Mouse (Mus musculus): ENCODE data around the gene Kcnk18. TPM values are rescaled to one million over a fixed set of nuclear protein-coding genes. Genes with fewer than 3 reads are reported as not detected.

Gene Kcnk18
- polyA plus RNA-seq, 1 experiment: not detected

DNA sequence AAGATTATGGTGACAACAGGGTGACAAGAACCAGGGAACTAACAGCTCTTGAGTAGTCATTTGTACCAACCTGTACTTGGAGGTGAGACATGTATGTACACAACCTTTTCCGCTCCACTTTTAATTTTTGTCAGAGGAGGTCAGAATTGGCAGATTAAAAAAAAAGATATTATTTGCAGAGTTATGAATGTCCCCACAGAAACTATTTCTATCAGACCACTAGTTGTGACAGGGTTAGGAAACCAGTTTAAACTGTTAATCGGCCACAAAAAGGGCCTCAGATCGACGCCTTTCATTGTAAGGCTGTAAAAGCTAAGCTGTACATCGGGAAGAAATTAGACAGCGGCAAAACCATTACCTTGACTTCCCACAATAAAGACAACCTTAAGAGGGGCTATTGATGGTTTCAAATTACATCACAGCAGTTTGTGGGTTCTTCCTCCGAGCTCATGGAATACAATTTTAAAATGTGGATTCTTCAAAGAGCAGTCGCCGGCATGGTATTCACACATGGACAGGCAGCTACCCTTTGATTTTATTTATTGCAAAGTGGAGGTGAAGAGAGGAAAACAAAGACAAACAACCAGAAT is 23.7 kb upstream of the Kcnk18 start:
- no peak for TF ChIP-seq CTCF (conservative IDR thresholded peaks at IDR 0.05; ENCODE audit: insufficient read depth, insufficient read length, low read depth, low read length)
- no peaks in the 10 kb centered on the region; the same call in 1 of the 2 replicates for H3K4me1 ChIP-seq (ENCODE audit: control insufficient read depth, insufficient read depth, low read length)
- H3K36me3 ChIP-seq (ENCODE audit: control insufficient read depth, insufficient read depth, low read length): no peaks in the 10 kb centered on the region
- H3K27me3 ChIP-seq (replicated peaks; ENCODE audit: control insufficient read depth, insufficient read depth, low read length): peaks cover 11% of the 10 kb centered on the region
- H3K4me3 ChIP-seq (ENCODE audit: insufficient read depth, low read depth, low read length): no peak overlapping the region
- no peak overlapping the region for H3K27ac ChIP-seq (ENCODE audit: insufficient read depth, low read depth, low read length)
- 13% methylated on average over 9 of the region's 9 CpGs for WGBS
- DNase-seq: no peak

DNA sequence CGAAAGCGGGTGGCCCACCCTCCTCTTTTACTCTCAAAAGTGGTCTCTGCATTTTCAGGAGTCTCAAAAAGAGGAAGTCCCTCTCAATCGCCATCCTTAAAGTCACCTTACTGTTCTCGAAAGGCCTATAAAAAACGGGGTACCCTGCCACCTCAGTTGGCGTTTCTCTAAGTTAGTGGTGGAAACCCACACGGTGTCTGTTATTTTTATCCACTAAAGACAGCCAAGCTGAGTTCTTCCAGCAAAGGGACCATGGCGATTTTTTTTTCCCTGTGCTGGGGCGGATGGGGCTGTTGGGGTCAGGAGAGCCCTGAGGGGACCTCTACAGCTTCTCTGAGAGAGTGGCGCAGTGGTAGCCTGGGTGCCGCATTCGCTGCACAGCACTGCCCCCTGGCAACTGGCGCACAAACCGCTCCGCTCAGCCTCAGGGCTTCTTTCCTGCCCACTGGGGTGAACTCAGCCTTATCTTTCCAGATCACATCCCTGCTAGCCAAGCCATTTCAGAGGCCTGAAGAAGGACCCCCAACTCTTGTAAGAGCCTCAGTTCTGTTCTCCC is 22.8 kb upstream of the Kcnk18 start:
- WGBS: 10% methylated on average over 15 of the region's 15 CpGs
- Histone ChIP-seq H3K4me3 (ENCODE audit: insufficient read depth, low read depth, low read length) (no peak overlapping the region), H3K27me3 (replicated peaks; ENCODE audit: control insufficient read depth, insufficient read depth, low read length) (peaks cover 11% of the 10 kb centered on the region), H3K36me3 (ENCODE audit: control insufficient read depth, insufficient read depth, low read length) (no peaks in the 10 kb centered on the region), H3K4me1 (ENCODE audit: control insufficient read depth, insufficient read depth, low read length) (no peaks in the 10 kb centered on the region; the same call in 1 of the 2 replicates), H3K27ac (ENCODE audit: insufficient read depth, low read depth, low read length) (no peak overlapping the region)
- TF ChIP-seq POLR2A (IDR thresholded peaks at IDR 0.05; ENCODE audit: low read depth, low read length) (no peak), CTCF (conservative IDR thresholded peaks at IDR 0.05; ENCODE audit: insufficient read depth, insufficient read length, low read depth, low read length) (peak; percentile 63)
- peak; percentile 50 for DNase-seq

DNA sequence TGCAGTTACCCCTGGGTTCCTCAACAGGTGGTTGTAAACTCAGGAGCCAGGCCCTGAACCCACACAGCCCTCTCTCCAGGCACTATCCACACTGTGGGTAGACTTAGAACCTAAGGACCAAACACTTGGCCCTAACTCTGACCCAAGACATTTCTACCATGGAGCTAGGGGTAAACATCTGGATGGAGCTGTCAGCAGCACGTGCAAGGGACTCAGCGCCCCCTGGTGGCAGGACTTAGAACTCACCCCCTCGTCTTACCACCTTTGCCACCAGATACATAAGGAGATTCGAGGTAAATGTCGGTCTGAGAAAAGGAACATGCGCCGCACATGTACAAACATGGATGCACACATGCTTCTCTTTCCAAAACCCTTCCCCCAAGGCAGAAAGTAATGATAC is 20.9 kb upstream of the Kcnk18 start:
- H3K4me3 ChIP-seq (ENCODE audit: insufficient read depth, low read depth, low read length): no peak overlapping the region
- H3K27me3 ChIP-seq (replicated peaks; ENCODE audit: control insufficient read depth, insufficient read depth, low read length): peaks cover 11% of the 10 kb centered on the region
- no peak overlapping the region for H3K27ac ChIP-seq (ENCODE audit: insufficient read depth, low read depth, low read length)
- H3K36me3 ChIP-seq (ENCODE audit: control insufficient read depth, insufficient read depth, low read length): no peaks in the 10 kb centered on the region
- WGBS: 44% methylated on average over 7 of the region's 7 CpGs
- H3K4me1 ChIP-seq (ENCODE audit: control insufficient read depth, insufficient read depth, low read length): no peaks in the 10 kb centered on the region; the same call in 1 of the 2 replicates
- DNase-seq: peak; percentile 69
- TF ChIP-seq CTCF (conservative IDR thresholded peaks at IDR 0.05; ENCODE audit: insufficient read depth, insufficient read length, low read depth, low read length) (peak; percentile 91), POLR2A (IDR thresholded peaks at IDR 0.05; ENCODE audit: low read depth, low read length) (no peak)

DNA sequence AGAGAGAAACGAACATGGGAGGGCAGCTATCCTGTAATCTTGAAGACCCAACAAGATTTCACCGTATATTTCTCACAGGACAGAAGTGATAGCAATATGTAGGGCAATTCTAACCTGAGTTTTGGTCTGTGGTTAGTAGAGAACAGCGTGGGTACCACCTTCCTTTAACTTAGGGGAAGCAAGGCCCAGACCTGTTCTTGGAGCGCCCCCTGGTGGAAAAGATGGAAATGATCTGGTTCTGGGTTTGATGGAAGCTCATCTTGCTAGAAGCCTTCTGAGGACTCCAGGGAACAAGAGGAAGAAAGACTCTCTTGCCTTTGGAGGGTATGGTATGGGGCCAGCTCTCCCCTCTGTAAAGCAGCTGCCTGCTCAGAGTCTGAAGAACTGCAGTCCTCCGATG is 10.5 kb upstream of the Kcnk18 start:
- DNase-seq: peak; percentile 55
- WGBS: 29% methylated on average over 5 of the region's 5 CpGs
- no peak overlapping the region for H3K4me3 ChIP-seq (ENCODE audit: insufficient read depth, low read depth, low read length)
- no peaks in the 10 kb centered on the region for H3K27me3 ChIP-seq (replicated peaks; ENCODE audit: control insufficient read depth, insufficient read depth, low read length)
- no peak overlapping the region for H3K27ac ChIP-seq (ENCODE audit: insufficient read depth, low read depth, low read length)
- no peaks in the 10 kb centered on the region for H3K4me1 ChIP-seq (ENCODE audit: control insufficient read depth, insufficient read depth, low read length)
- no peaks in the 10 kb centered on the region for H3K36me3 ChIP-seq (ENCODE audit: control insufficient read depth, insufficient read depth, low read length)
- TF ChIP-seq CTCF (conservative IDR thresholded peaks at IDR 0.05; ENCODE audit: insufficient read depth, insufficient read length, low read depth, low read length): peak; percentile 73
- TF ChIP-seq POLR2A (IDR thresholded peaks at IDR 0.05; ENCODE audit: low read depth, low read length): no peak

DNA sequence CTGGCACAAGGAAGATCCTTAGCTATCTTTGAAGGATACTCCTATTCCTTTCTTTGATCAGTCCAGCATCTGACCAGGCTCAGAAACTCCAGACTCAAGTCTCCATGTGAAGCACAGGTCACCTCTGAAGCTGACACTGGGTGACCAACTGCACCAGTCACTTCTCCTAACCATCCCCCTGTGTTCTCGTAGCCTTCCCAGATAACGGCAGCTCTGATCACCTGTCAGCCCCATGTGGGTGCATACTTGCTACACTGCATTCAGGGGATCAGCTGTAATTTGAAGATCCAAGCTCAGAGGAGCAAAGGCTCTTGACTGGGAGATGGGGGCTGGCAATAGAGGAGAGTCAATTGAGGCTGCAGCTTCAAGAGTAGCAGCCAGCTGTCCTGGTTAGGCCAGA is 10.0 kb upstream of the Kcnk18 start:
- Histone ChIP-seq H3K27me3 (replicated peaks; ENCODE audit: control insufficient read depth, insufficient read depth, low read length) (no peaks in the 10 kb centered on the region), H3K4me3 (ENCODE audit: insufficient read depth, low read depth, low read length) (no peak overlapping the region), H3K4me1 (ENCODE audit: control insufficient read depth, insufficient read depth, low read length) (no peaks in the 10 kb centered on the region), H3K27ac (ENCODE audit: insufficient read depth, low read depth, low read length) (no peak overlapping the region), H3K36me3 (ENCODE audit: control insufficient read depth, insufficient read depth, low read length) (no peaks in the 10 kb centered on the region)
- DNase-seq: no peak
- WGBS: 68% methylated on average over 2 of the region's 2 CpGs
- TF ChIP-seq POLR2A (IDR thresholded peaks at IDR 0.05; ENCODE audit: low read depth, low read length) (no peak), CTCF (conservative IDR thresholded peaks at IDR 0.05; ENCODE audit: insufficient read depth, insufficient read length, low read depth, low read length) (no peak)

DNA sequence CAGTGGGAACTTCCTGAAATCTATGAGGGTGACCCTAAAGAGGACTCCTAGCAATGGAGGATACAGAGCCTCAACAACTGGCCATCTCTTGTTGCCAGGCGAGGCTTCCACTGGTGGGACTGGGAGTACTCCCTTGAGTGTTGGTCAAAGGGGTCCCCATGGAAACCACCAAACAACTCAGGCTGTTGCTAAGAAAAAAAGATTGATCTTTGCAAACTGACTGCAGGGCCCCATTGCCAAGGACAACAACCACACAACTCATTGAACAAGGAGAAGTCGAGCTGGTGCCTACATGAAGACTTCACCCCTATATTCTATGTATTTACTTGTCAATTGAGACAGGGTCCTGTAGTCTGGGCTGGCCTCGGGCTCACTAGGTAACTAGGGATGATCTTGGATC is 2.1 kb upstream of the Kcnk18 start:
- TF ChIP-seq CTCF (conservative IDR thresholded peaks at IDR 0.05; ENCODE audit: insufficient read depth, insufficient read length, low read depth, low read length) (no peak), POLR2A (IDR thresholded peaks at IDR 0.05; ENCODE audit: low read depth, low read length) (no peak)
- Histone ChIP-seq H3K27ac (ENCODE audit: insufficient read depth, low read depth, low read length) (no peak overlapping the region), H3K36me3 (ENCODE audit: control insufficient read depth, insufficient read depth, low read length) (no peaks in the 10 kb centered on the region), H3K27me3 (replicated peaks; ENCODE audit: control insufficient read depth, insufficient read depth, low read length) (no peaks in the 10 kb centered on the region), H3K4me3 (ENCODE audit: insufficient read depth, low read depth, low read length) (no peak overlapping the region), H3K4me1 (ENCODE audit: control insufficient read depth, insufficient read depth, low read length) (no peaks in the 10 kb centered on the region)
- no peak for DNase-seq
- 80% methylated on average over 3 of the region's 3 CpGs for WGBS

DNA sequence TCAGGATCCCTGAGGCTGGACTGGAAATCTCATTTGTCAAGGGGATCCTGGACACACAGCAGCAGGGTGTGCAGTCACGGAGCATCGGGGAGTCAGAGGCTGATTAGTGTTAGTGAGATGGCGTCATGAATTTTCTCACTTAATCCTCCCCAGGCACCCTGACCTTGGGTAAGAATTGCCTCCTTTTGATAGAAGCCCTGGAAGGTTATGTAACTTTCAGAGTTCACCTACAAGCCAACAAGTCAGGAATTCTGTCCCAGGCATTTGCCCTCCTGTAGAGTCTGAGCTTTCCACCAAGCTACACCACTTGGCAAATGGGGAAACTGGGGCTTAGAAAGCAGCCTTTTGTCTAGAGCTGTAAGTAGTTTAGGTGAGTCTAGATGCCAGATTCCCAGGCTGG is 2.1 kb downstream of the Kcnk18 start:
- Histone ChIP-seq H3K36me3 (ENCODE audit: control insufficient read depth, insufficient read depth, low read length) (no peaks in the 10 kb centered on the region), H3K27ac (ENCODE audit: insufficient read depth, low read depth, low read length) (no peak overlapping the region), H3K4me1 (ENCODE audit: control insufficient read depth, insufficient read depth, low read length) (no peaks in the 10 kb centered on the region), H3K27me3 (replicated peaks; ENCODE audit: control insufficient read depth, insufficient read depth, low read length) (no peaks in the 10 kb centered on the region), H3K4me3 (ENCODE audit: insufficient read depth, low read depth, low read length) (no peak overlapping the region)
- no peak for DNase-seq
- 72% methylated on average over 3 of the region's 3 CpGs for WGBS
- no peak for TF ChIP-seq CTCF (conservative IDR thresholded peaks at IDR 0.05; ENCODE audit: insufficient read depth, insufficient read length, low read depth, low read length)
- no peak for TF ChIP-seq POLR2A (IDR thresholded peaks at IDR 0.05; ENCODE audit: low read depth, low read length)
